Mouse (Mus musculus) lung, postnatal 0 days (tissue): ENCODE data around the gene Pkig. TPM values are rescaled to one million over a fixed set of nuclear protein-coding genes. Genes with fewer than 3 reads are reported as not detected.

Experiments used
- ATAC-seq: fragments of 200-750 bp; cut with Nextera tagmentation; 2 replicates; pipeline ENCODE4 v1.8.0; 2017; ENCODE audit warnings: moderate library complexity
- DNase-seq: peaks from one replicate; pipeline ENCODE4 v3.0.0-alpha.2; 2016; ENCODE audit warnings: low spot score
- H3K27ac ChIP-seq: fragments of 300-500 bp; sonication (generic); 2 replicates; pipeline ENCODE4 v1.5.1; 2014; ENCODE audit warnings: antibody characterized with exemption, mild to moderate bottlenecking, low read length, mixed read lengths
- H3K27me3 ChIP-seq: fragments of 300-500 bp; sonication (generic); replicated peaks from 2 replicates; pipeline ENCODE4 v1.6.1; 2014; ENCODE audit warnings: low read length, mixed read lengths; ENCODE audit not compliant: insufficient read depth
- H3K36me3 ChIP-seq: fragments of 300-500 bp; sonication (generic); 2 replicates; pipeline ENCODE4 v1.6.1; 2014; ENCODE audit warnings: low read length, mixed read lengths; ENCODE audit not compliant: insufficient read depth
- H3K4me1 ChIP-seq: fragments of 300-500 bp; sonication (generic); 2 replicates; pipeline ENCODE4 v1.6.1; 2014; ENCODE audit warnings: antibody characterized with exemption, low read depth, low read length, mixed read lengths; ENCODE audit not compliant: insufficient read depth
- H3K4me2 ChIP-seq: fragments of 300-500 bp; sonication (generic); replicated peaks from 2 replicates; pipeline ENCODE4 v1.6.1; 2014; ENCODE audit warnings: low read depth, mild to moderate bottlenecking, low read length, moderate library complexity, mixed read lengths
- H3K4me3 ChIP-seq: fragments of 300-500 bp; sonication (generic); 2 replicates; pipeline ENCODE4 v1.5.1; 2014; ENCODE audit warnings: low read depth, low read length
- H3K9ac ChIP-seq: fragments of 300-500 bp; sonication (generic); replicated peaks from 2 replicates; pipeline ENCODE4 v1.6.1; 2014; ENCODE audit warnings: low read depth, mild to moderate bottlenecking
- H3K9me3 ChIP-seq: fragments of 300-500 bp; sonication (generic); 2 replicates; pipeline ENCODE4 v1.6.1; 2016; ENCODE audit warnings: low read length, mixed read lengths
- CTCF ChIP-seq: IDR thresholded peaks from 2 replicates; pipeline ENCODE4 v1.5.1; 2016; ENCODE audit warnings: antibody characterized with exemption, mild to moderate bottlenecking
- EP300 ChIP-seq: IDR thresholded peaks from 2 replicates; pipeline ENCODE4 v1.6.1; 2016; ENCODE audit warnings: antibody characterized with exemption, mild to moderate bottlenecking, control low read depth
- WGBS: fragments of 180-500 bp; shearing (Covaris S2); extraction: QIAGEN DNeasy Blood & Tissue Kit; methylation state at CpG from one replicate; pipeline ENCODE4 v1.1.7; 2014; 5-methylcytosine and 5-hydroxymethylcytosine counted together
- polyA plus RNA-seq: library from polyadenylated mRNA; unstranded; fragments of >200 nt; fragmentation: Nextera tagmentation; extraction: Ambion mirVana; gene quantifications from 2 replicates; pipeline ENCODE4 v1.2.1, GENCODE M21; 2015

Pkig gene
- polyA plus RNA-seq, 1 experiment from 2014 or later = 106 TPM

GRCm38 (mm10) chr2:163758146-163758545 is 100.0 kb downstream of the Pkig start:
- no peak overlapping the region for H3K4me3 ChIP-seq
- no peaks in the 10 kb centered on the region for H3K36me3 ChIP-seq
- H3K9me3 ChIP-seq = no peaks in the 10 kb centered on the region
- no peak for DNase-seq
- H3K4me2 ChIP-seq = no peak overlapping the region
- no peaks in the 10 kb centered on the region for H3K27me3 ChIP-seq
- H3K9ac ChIP-seq = no peak overlapping the region
- no peak overlapping the region for H3K27ac ChIP-seq
- WGBS = 43% methylated on average over 2 of the region's 2 CpGs
- TF ChIP-seq EP300 (no peak), CTCF (no peak)
- ATAC-seq = no peak
- H3K4me1 ChIP-seq = no peaks in the 10 kb centered on the region

- Histone ChIP-seq H3K36me3 (no peaks in the 10 kb centered on the region), H3K9ac (no peak overlapping the region), H3K27me3 (no peaks in the 10 kb centered on the region), H3K4me1 (no peaks in the 10 kb centered on the region), H3K27ac (no peak overlapping the region), H3K4me3 (no peak overlapping the region), H3K4me2 (no peak overlapping the region), H3K9me3 (no peaks in the 10 kb centered on the region)
- 79% methylated on average over 6 of the region's 6 CpGs for WGBS
- no peak for ATAC-seq
- no peak for DNase-seq
- TF ChIP-seq EP300 = no peak
- no peak for TF ChIP-seq CTCF
Observed at GRCm38 (mm10) chr2:163760589-163760988, 102.4 kb downstream of the Pkig start.

DNA sequence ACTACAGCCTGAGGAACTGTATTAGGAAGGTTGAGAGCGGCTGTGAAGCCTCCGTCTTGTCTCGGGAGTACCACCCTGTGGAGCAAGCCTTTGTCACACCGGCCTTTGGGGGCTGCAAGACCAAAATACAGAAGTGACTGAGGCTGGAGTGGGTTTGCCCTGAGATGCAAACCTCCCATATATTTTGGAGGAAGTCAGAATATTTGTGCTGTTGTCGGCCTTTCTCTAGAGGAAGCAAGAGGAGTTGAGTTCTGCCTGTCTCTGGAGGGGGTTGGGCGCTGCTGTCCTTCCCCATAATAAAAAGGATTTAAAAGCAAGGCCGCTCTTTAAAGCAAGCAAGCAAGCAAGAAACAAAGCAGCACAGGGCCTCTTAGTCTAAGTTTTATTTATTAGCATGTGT is 103.2 kb downstream of the Pkig start:
- Histone ChIP-seq H3K4me3 (no peak overlapping the region), H3K4me1 (no peaks in the 10 kb centered on the region), H3K9me3 (no peaks in the 10 kb centered on the region), H3K27ac (no peak overlapping the region), H3K4me2 (no peak overlapping the region), H3K9ac (no peak overlapping the region), H3K27me3 (no peaks in the 10 kb centered on the region), H3K36me3 (no peaks in the 10 kb centered on the region)
- TF ChIP-seq CTCF (no peak), EP300 (no peak)
- DNase-seq (no peak), ATAC-seq (no peak)
- WGBS = 84% methylated on average over 7 of the region's 7 CpGs

DNA sequence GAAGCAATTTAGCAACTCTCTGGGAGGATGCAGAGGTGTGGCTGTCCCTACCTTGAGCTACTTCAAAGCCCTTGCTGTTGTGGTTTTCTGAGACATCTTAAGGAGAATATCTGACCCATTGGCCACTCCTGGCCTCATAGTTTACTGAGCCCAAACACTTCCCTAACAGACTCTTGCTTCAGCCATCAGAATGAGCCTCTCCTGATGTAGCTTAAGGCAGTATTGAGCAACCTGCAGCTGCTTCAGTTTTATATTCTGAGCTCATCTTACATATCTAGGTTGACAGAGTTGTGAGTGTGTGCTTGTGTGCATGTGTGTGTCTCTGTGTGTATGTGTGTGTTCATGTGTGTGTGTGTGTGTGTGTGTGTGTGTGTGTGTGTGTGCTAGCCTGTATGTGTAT is 108.1 kb downstream of the Pkig start:
- Histone ChIP-seq H3K27me3 (no peaks in the 10 kb centered on the region), H3K27ac (no peak overlapping the region), H3K4me2 (no peak overlapping the region), H3K4me1 (no peaks in the 10 kb centered on the region), H3K9ac (no peak overlapping the region), H3K9me3 (no peaks in the 10 kb centered on the region), H3K4me3 (no peak overlapping the region), H3K36me3 (no peaks in the 10 kb centered on the region)
- TF ChIP-seq CTCF = no peak
- TF ChIP-seq EP300 = no peak
- peak; percentile 38 for DNase-seq
- ATAC-seq = no peak

- 21% methylated on average over 1 of the region's 1 CpGs for WGBS
- Histone ChIP-seq H3K4me3 (no peak overlapping the region), H3K27me3 (no peaks in the 10 kb centered on the region), H3K4me1 (no peaks in the 10 kb centered on the region), H3K9me3 (no peaks in the 10 kb centered on the region), H3K4me2 (no peak overlapping the region), H3K27ac (no peak overlapping the region), H3K36me3 (no peaks in the 10 kb centered on the region), H3K9ac (no peak overlapping the region)
- ATAC-seq = no peak
- DNase-seq = no peak
- no peak for TF ChIP-seq CTCF
- TF ChIP-seq EP300 = no peak
Observed at GRCm38 (mm10) chr2:163766890-163767289, 108.7 kb downstream of the Pkig start.

DNA sequence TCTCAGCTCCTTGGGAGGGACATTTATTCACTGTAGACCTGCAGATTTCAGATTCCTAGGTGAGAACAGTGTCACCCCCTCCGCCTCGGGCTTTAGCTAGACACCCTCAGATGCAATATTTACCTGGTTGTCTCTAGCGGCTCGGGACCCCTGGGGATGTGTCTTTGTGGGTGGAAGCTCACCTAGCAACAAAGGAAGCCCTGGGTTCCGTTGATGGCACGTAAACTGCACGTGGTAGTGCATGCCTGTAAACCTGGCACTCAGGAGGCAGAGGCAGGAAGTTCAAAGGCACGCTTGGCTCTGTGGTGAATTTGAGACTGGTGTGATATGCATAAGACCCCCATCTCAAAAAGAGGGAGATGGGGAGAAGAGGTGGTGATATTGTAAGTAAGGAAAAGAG is 112.5 kb downstream of the Pkig start:
- no peaks in the 10 kb centered on the region for H3K36me3 ChIP-seq
- no peak overlapping the region for H3K4me3 ChIP-seq
- no peak overlapping the region for H3K9ac ChIP-seq
- H3K4me2 ChIP-seq = no peak overlapping the region
- ATAC-seq (no peak), DNase-seq (no peak)
- 74% methylated on average over 8 of the region's 8 CpGs for WGBS
- H3K27ac ChIP-seq = no peak overlapping the region
- H3K27me3 ChIP-seq = no peaks in the 10 kb centered on the region
- H3K9me3 ChIP-seq = no peaks in the 10 kb centered on the region
- no peak for TF ChIP-seq EP300
- no peak for TF ChIP-seq CTCF
- no peaks in the 10 kb centered on the region for H3K4me1 ChIP-seq

Other genes starting within 250 kb of the Pkig start
- gene Oser1, start 233.7 kb upstream of the Pkig start, polyA plus RNA-seq = 73.8 and 74.6 TPM in 2 replicates
- 0.37 and 0.43 TPM in 2 replicates for gene Gdap1l1, start 219.9 kb upstream of the Pkig start, polyA plus RNA-seq
- 18.6 and 22.5 TPM in 2 replicates for gene Fitm2, start 185.8 kb upstream of the Pkig start, polyA plus RNA-seq
- gene R3hdml, start 166.1 kb upstream of the Pkig start, polyA plus RNA-seq = 0.18 TPM in 1 of 2 replicates, not detected in the other
- 0.23 TPM in 1 of 2 replicates, not detected in the other for gene Hnf4a, start 151.6 kb upstream of the Pkig start, polyA plus RNA-seq
- 17.2 and 20.0 TPM in 2 replicates for gene Ttpal, start 56.1 kb upstream of the Pkig start, polyA plus RNA-seq
- 96.7 and 106 TPM in 2 replicates for gene Serinc3, start 13.3 kb upstream of the Pkig start, polyA plus RNA-seq
- 3.2 and 3.6 TPM in 2 replicates for gene Ada, start 91.9 kb downstream of the Pkig start, polyA plus RNA-seq
- gene Ccn5, start 162.5 kb downstream of the Pkig start, polyA plus RNA-seq = 2.4 and 2.7 TPM in 2 replicates
- gene Kcnk15, start 195.3 kb downstream of the Pkig start, polyA plus RNA-seq = not detected in 2 replicates